Mouse (Mus musculus) layer of hippocampus, adult 2 months (tissue): Measurements from ENCODE around the gene Npvf. TPM values are rescaled to one million over a fixed set of nuclear protein-coding genes. Genes with fewer than 3 reads are reported as not detected.

ENCODE experiments used
- DNase-seq, 2 experiments: peaks; one replicate each; pipeline ENCODE4 v3.0.0; 2022; ENCODE audit warnings: low spot score in 2 of 2
- H3K27ac ChIP-seq: fragments of 200-600 bp; 2 replicates; pipeline ENCODE4 v1.8.1; 2022
- H3K4me3 ChIP-seq: fragments of 200-600 bp; 2 replicates; pipeline ENCODE4 v1.8.1; 2022; ENCODE audit warnings: mild to moderate bottlenecking
- CTCF ChIP-seq: fragments of 200-600 bp; conservative IDR thresholded peaks from 2 replicates; pipeline ENCODE4 v1.8.1; 2022; ENCODE audit warnings: antibody characterized with exemption, mild to moderate bottlenecking, moderate library complexity
- long read RNA-seq, 2 experiments: library from polyadenylated mRNA; stranded (forward); transcript quantifications; one replicate each; pipeline ENCODE4 v2.0.0; 2021; ENCODE audit warnings: borderline mapping rate in 2 of 2
- total RNA-seq, 2 experiments: library from RNA; stranded (reverse); gene quantifications; 2 replicates each; pipeline ENCODE4 v1.2.3; 2021

Npvf gene
- not detected for total RNA-seq
- long read RNA-seq, experiment 1 = 0 reads
- long read RNA-seq, experiment 2 = 0 reads

- no peak within 1 kb of the TSS for H3K4me3 ChIP-seq
- no peak for TF ChIP-seq CTCF
- H3K27ac ChIP-seq = no peak within 1 kb of the TSS
- DNase-seq = no peak
These were observed at the start of gene Npvf for GRCm38 (mm10) chr6:50654356-50654755. TSS of gene Npvf (minus strand) at chr6:50654439.

GRCm38 (mm10) chr6:50689121-50689815 lies 35.0 kb upstream of the Npvf start:
- Histone ChIP-seq H3K4me3 (no peak overlapping the region), H3K27ac (no peak overlapping the region)
- peak; percentile 19 to 21 for DNase-seq
- no peak for TF ChIP-seq CTCF

- peak in 1 of 2 experiments; percentile 29 for DNase-seq
- Histone ChIP-seq H3K27ac (0 out of 2 replicates have a peak overlapping the region, but pooled peaks have one; percentile 14), H3K4me3 (no peak overlapping the region)
- TF ChIP-seq CTCF = no peak
These were observed 30.6 kb upstream of the Npvf start for GRCm38 (mm10) chr6:50684646-50685415.

GRCm38 (mm10) chr6:50681491-50681890 lies 27.3 kb upstream of the Npvf start:
- H3K4me3 ChIP-seq = no peak overlapping the region
- DNase-seq = no peak
- no peak for TF ChIP-seq CTCF
- peak overlapping the region; percentile 25; the same call in 1 of the 2 replicates for H3K27ac ChIP-seq

GRCm38 (mm10) chr6:50680224-50681215 lies 26.3 kb upstream of the Npvf start:
- DNase-seq = no peak
- no peak for TF ChIP-seq CTCF
- no peak overlapping the region for H3K4me3 ChIP-seq
- peak overlapping the region; percentile 25; the same call in 1 of the 2 replicates for H3K27ac ChIP-seq

- TF ChIP-seq CTCF = no peak
- no peak for DNase-seq
- H3K4me3 ChIP-seq = no peak overlapping the region
- no peak overlapping the region for H3K27ac ChIP-seq
These were observed 25.2 kb upstream of the Npvf start for GRCm38 (mm10) chr6:50679486-50679828.

GRCm38 (mm10) chr6:50678826-50679485 lies 24.7 kb upstream of the Npvf start:
- H3K27ac ChIP-seq = no peak overlapping the region
- H3K4me3 ChIP-seq = no peak overlapping the region
- peak; percentile 94 for TF ChIP-seq CTCF
- peak; percentile 82 to 84 for DNase-seq

- Histone ChIP-seq H3K4me3 (no peak overlapping the region), H3K27ac (no peak overlapping the region)
- TF ChIP-seq CTCF = no peak
These were observed 17.0 kb upstream of the Npvf start for GRCm38 (mm10) chr6:50671191-50671590.

GRCm38 (mm10) chr6:50666937-50667336 lies 12.7 kb upstream of the Npvf start:
- DNase-seq = no peak
- TF ChIP-seq CTCF = no peak
- H3K27ac ChIP-seq = no peak overlapping the region
- no peak overlapping the region for H3K4me3 ChIP-seq

More at GRCm38 (mm10) chr6:50671191-50671590, 17.0 kb upstream of the Npvf start:
- no peak for DNase-seq

GRCm38 (mm10) chr6:50665020-50665419 lies 10.8 kb upstream of the Npvf start:
- no peak for TF ChIP-seq CTCF
- no peak for DNase-seq
- Histone ChIP-seq H3K4me3 (no peak overlapping the region), H3K27ac (no peak overlapping the region)

GRCm38 (mm10) chr6:50664193-50664592 lies 10.0 kb upstream of the Npvf start:
- no peak for DNase-seq
- TF ChIP-seq CTCF = no peak
- Histone ChIP-seq H3K4me3 (no peak overlapping the region), H3K27ac (no peak overlapping the region)

- Histone ChIP-seq H3K27ac (no peak overlapping the region), H3K4me3 (no peak overlapping the region)
- no peak for TF ChIP-seq CTCF
- no peak for DNase-seq
These were observed 8.8 kb upstream of the Npvf start for GRCm38 (mm10) chr6:50662925-50663583.
